Mouse (Mus musculus): ENCODE results near the gene Gm8267.
"Not testable (repeated sequence)": the region's sequence is repeated elsewhere in the genome, so short reads cannot be mapped to it uniquely, and the experiment has no call there.

DNA sequence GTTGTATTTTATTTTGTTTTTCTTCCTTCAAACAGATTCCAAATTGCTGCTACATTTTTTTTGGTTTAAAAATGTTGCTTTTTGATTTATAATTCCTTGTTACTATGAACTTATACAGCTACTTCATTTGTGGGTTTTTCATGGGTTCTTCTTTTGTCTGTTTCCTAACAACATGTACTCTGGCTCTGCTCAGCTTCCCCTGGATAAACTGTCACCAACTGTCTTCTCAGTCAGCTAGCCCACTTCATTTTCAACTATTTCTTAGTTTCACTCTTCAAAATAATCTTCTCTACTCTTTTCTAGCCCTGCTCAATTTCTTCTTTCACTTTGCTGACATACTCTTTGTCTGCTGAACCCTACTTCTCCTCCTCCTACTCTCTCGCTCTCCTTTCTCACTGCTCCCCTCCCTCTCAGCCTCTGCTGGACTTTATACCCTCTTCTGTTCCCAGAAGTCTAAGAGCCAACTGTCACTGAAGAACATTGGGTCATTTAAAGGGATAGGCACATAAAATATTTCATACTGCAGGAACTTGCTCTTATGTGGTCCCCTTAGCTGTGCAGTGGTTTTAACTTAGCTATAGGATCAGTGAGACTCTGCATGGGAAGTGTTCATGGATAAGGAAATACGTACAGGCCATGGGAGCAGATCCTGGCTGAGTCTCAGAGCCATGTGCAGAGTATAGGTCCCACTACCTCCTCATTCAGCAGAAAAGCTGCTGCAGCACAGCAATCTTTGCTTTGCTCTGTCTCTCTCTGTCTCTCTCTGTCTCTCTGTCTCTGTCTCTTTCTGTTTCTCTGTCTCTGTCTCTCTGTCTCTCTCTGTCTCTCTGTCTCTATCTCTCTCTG is 39.6 kb upstream of the Gm8267 start:
- TF ChIP-seq EP300, CTCF (IDR thresholded peaks at IDR 0.05): not testable (repeated sequence)

Data from lung, postnatal 0 days (tissue).